Mouse (Mus musculus) kidney, postnatal 10 days (tissue): Measurements from ENCODE around the gene Pik3r3.
A peak's percentile ranks its signal among the peaks of the same experiment; 100 is the strongest.
"Not testable (repeated sequence)": the region's sequence is repeated elsewhere in the genome, so short reads cannot be mapped to it uniquely, and the experiment has no call there.

Experiments
- DNase-seq: peaks from one replicate; pipeline ENCODE4 v3.0.0; 2021; ENCODE audit warnings: mixed read lengths

The Pik3r3 gene

GRCm38 (mm10) chr4:116221140-116221851 lies at the start of gene Pik3r3:
Gene Pik3r3 (plus strand): TSS chr4:116221618.
- peak; percentile 99 for DNase-seq

GRCm38 (mm10) chr4:116173072-116173471 lies 48.3 kb upstream of the Pik3r3 start, which contains the start of the genes 1700042G07Rik and Gm49337:
Gene 1700042G07Rik (plus strand): TSS chr4:116173372.
Gene Gm49337 (plus strand): TSS chr4:116173384.
- no peak for DNase-seq

GRCm38 (mm10) chr4:116173752-116174151 lies 47.7 kb upstream of the Pik3r3 start:
- DNase-seq: no peak

GRCm38 (mm10) chr4:116174466-116175116 lies 46.8 kb upstream of the Pik3r3 start:
- DNase-seq: peak; percentile 67

GRCm38 (mm10) chr4:116175136-116175535 lies 46.3 kb upstream of the Pik3r3 start:
- no peak for DNase-seq

- DNase-seq: no peak
Observed at GRCm38 (mm10) chr4:116175711-116176542, 45.5 kb upstream of the Pik3r3 start.

- peak; percentile 90 for DNase-seq
Observed at GRCm38 (mm10) chr4:116176543-116176988, 44.9 kb upstream of the Pik3r3 start.

- DNase-seq: peak; percentile 86
Observed at GRCm38 (mm10) chr4:116177140-116177539, 44.3 kb upstream of the Pik3r3 start.

GRCm38 (mm10) chr4:116182079-116182478 lies 39.3 kb upstream of the Pik3r3 start:
- DNase-seq: no peak

GRCm38 (mm10) chr4:116182745-116183144 lies 38.7 kb upstream of the Pik3r3 start:
- peak; percentile 65 for DNase-seq

- DNase-seq: no peak
Observed at GRCm38 (mm10) chr4:116185083-116185482, 36.3 kb upstream of the Pik3r3 start.

GRCm38 (mm10) chr4:116192286-116192835 lies 29.1 kb upstream of the Pik3r3 start:
- DNase-seq: peak; percentile 66

GRCm38 (mm10) chr4:116193583-116194383 lies 27.6 kb upstream of the Pik3r3 start:
- no peak for DNase-seq

GRCm38 (mm10) chr4:116198422-116198821 lies 23.0 kb upstream of the Pik3r3 start:
- DNase-seq: no peak

- no peak for DNase-seq
Observed at GRCm38 (mm10) chr4:116204422-116204821, 17.0 kb upstream of the Pik3r3 start.

- no peak for DNase-seq
Observed at GRCm38 (mm10) chr4:116206531-116206930, 14.9 kb upstream of the Pik3r3 start.

GRCm38 (mm10) chr4:116208891-116209290 lies 12.5 kb upstream of the Pik3r3 start:
- DNase-seq: no peak

- DNase-seq: no peak
Observed at GRCm38 (mm10) chr4:116215895-116216605, 5.4 kb upstream of the Pik3r3 start.

- no peak for DNase-seq
Observed at GRCm38 (mm10) chr4:116217046-116217445, 4.4 kb upstream of the Pik3r3 start.

GRCm38 (mm10) chr4:116217661-116218060 lies 3.8 kb upstream of the Pik3r3 start:
- not testable (repeated sequence) for DNase-seq

- DNase-seq: no peak
Observed at GRCm38 (mm10) chr4:116219056-116219455, 2.4 kb upstream of the Pik3r3 start.
